Mouse (Mus musculus) embryonic facial prominence, embryonic 15.5 days (tissue): ENCODE data around the gene Scd1. TPM values are rescaled to one million over a fixed set of nuclear protein-coding genes. Genes with fewer than 3 reads are reported as not detected.

Experiments used
- ATAC-seq: fragments of 200-750 bp; cut with Nextera tagmentation; 2 replicates; pipeline ENCODE4 v1.8.0; 2017; ENCODE audit warnings: low read depth, moderate TSS enrichment; ENCODE audit not compliant: insufficient number of reproducible peaks, low FRiP score, low TSS enrichment
- H3K27ac ChIP-seq: fragments of 300-500 bp; sonication (generic); replicated peaks from 2 replicates; pipeline ENCODE4 v1.5.1; 2015; ENCODE audit warnings: mild to moderate bottlenecking, inconsistent platforms
- H3K27me3 ChIP-seq: fragments of 300-500 bp; sonication (generic); 2 replicates; pipeline ENCODE4 v1.6.1; 2015; ENCODE audit warnings: inconsistent platforms
- H3K36me3 ChIP-seq: fragments of 300-500 bp; sonication (generic); 2 replicates; pipeline ENCODE4 v1.6.1; 2015; ENCODE audit warnings: mild to moderate bottlenecking, inconsistent platforms
- H3K4me1 ChIP-seq: fragments of 300-500 bp; sonication (generic); 2 replicates; pipeline ENCODE4 v1.6.1; 2015; ENCODE audit warnings: inconsistent platforms
- H3K4me2 ChIP-seq: fragments of 300-500 bp; sonication (generic); replicated peaks from 2 replicates; pipeline ENCODE4 v1.6.1; 2015; ENCODE audit warnings: mild to moderate bottlenecking, inconsistent platforms
- H3K4me3 ChIP-seq: fragments of 300-500 bp; sonication (generic); replicated peaks from 2 replicates; pipeline ENCODE4 v1.5.1; 2015; ENCODE audit warnings: mild to moderate bottlenecking, inconsistent platforms
- H3K9ac ChIP-seq: fragments of 300-500 bp; sonication (generic); 2 replicates; pipeline ENCODE4 v1.6.1; 2015; ENCODE audit warnings: inconsistent platforms
- H3K9me3 ChIP-seq: fragments of 300-500 bp; sonication (generic); replicated peaks from 2 replicates; pipeline ENCODE4 v1.6.1; 2016; ENCODE audit warnings: inconsistent platforms
- WGBS: fragments of 180-500 bp; shearing (Covaris S2); methylation state at CpG from one replicate; pipeline ENCODE4 v1.1.7; 2015; 5-methylcytosine and 5-hydroxymethylcytosine counted together
- polyA plus RNA-seq: library from polyadenylated mRNA; unstranded; fragments of >200 nt; fragmentation: Nextera tagmentation; extraction: Ambion mirVana; gene quantifications from 2 replicates; pipeline ENCODE4 v1.2.1, GENCODE M21; 2015

Scd1 gene
- polyA plus RNA-seq, 1 experiment from 2014 or later: 6.2 TPM

DNA sequence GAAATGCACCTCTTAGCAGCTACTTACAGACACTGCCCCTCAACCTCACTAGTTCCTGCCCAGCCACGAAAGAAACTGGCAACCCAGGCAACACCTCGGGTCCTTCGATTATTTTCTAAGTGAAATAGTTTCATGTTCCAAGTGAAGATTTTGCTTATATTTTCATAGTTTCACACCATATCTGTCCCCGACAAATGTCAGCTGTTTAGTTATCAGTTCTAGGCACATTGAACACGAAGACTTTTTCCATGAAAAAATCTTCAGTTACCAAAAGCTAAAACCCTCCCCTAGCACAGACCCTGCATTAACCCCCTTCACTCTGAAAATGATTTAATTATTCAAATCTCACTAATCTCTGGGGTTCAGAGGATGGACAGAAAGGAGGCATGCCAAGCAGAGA is 10.9 kb downstream of the Scd1 start:
- Histone ChIP-seq H3K4me1 (no peaks in the 10 kb centered on the region), H3K9ac (no peak overlapping the region), H3K27me3 (no peaks in the 10 kb centered on the region), H3K9me3 (no peaks in the 10 kb centered on the region), H3K27ac (no peak overlapping the region), H3K4me2 (no peak overlapping the region), H3K4me3 (no peak overlapping the region), H3K36me3 (peaks cover 16% of the 10 kb centered on the region; the same call in 1 of the 2 replicates)
- ATAC-seq: no peak
- 85% methylated on average over 5 of the region's 5 CpGs for WGBS

GRCm38 (mm10) chr19:44394972-44395371 is 12.7 kb downstream of the Scd1 start:
- H3K4me2 ChIP-seq: no peak overlapping the region
- no peaks in the 10 kb centered on the region for H3K9me3 ChIP-seq
- no peaks in the 10 kb centered on the region for H3K27me3 ChIP-seq
- H3K27ac ChIP-seq: no peak overlapping the region
- H3K9ac ChIP-seq: no peak overlapping the region
- no peak overlapping the region for H3K4me3 ChIP-seq
- peaks cover 7% of the 10 kb centered on the region; the same call in 1 of the 2 replicates for H3K36me3 ChIP-seq
- H3K4me1 ChIP-seq: no peaks in the 10 kb centered on the region
- ATAC-seq: no peak
- 81% methylated on average over 7 of the region's 7 CpGs for WGBS

GRCm38 (mm10) chr19:44393962-44394422 is 13.7 kb downstream of the Scd1 start:
- Histone ChIP-seq H3K4me1 (peaks cover 9% of the 10 kb centered on the region; the same call in 1 of the 2 replicates), H3K27ac (no peak overlapping the region), H3K9ac (no peak overlapping the region), H3K9me3 (no peaks in the 10 kb centered on the region), H3K4me3 (no peak overlapping the region), H3K27me3 (no peaks in the 10 kb centered on the region), H3K4me2 (no peak overlapping the region), H3K36me3 (no peaks in the 10 kb centered on the region)
- WGBS: 63% methylated on average over 5 of the region's 5 CpGs
- ATAC-seq: no peak

GRCm38 (mm10) chr19:44392339-44393009 is 15.2 kb downstream of the Scd1 start:
- ATAC-seq: no peak
- 78% methylated on average over 5 of the region's 5 CpGs for WGBS

DNA sequence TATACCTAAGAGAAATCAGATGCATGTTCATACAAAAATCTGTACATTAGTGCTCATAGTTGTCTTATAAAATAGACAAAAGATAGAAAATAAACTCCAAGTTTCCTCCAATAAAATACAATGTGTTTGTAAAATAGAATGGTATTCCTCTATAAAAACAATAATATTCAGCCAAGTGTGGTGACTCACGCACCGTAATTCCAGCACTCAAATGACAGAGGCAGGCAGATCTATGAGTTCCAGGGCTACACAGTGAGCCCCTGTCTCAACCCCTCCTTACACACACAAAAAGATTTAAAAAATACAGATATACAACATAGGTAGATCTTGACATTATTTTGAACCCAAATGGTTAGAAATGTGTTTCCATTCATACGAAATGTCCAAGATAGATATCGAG is 15.8 kb downstream of the Scd1 start:
- Histone ChIP-seq H3K9ac (no peak overlapping the region), H3K4me2 (no peak overlapping the region), H3K27ac (no peak overlapping the region), H3K4me3 (no peak overlapping the region), H3K4me1 (peaks cover 22% of the 10 kb centered on the region), H3K9me3 (no peaks in the 10 kb centered on the region), H3K36me3 (no peaks in the 10 kb centered on the region), H3K27me3 (no peaks in the 10 kb centered on the region)
- WGBS: 94% methylated on average over 4 of the region's 4 CpGs
- no peak for ATAC-seq

More at GRCm38 (mm10) chr19:44392339-44393009, 15.2 kb downstream of the Scd1 start:
- H3K9me3 ChIP-seq: no peaks in the 10 kb centered on the region
- H3K27ac ChIP-seq: no peak overlapping the region
- peaks cover 20% of the 10 kb centered on the region for H3K4me1 ChIP-seq
- H3K9ac ChIP-seq: no peak overlapping the region
- no peaks in the 10 kb centered on the region for H3K27me3 ChIP-seq
- no peak overlapping the region for H3K4me3 ChIP-seq
- no peak overlapping the region for H3K4me2 ChIP-seq
- H3K36me3 ChIP-seq: no peaks in the 10 kb centered on the region

GRCm38 (mm10) chr19:44389507-44389906 is 18.2 kb downstream of the Scd1 start:
- 18% methylated on average over 1 of the region's 1 CpGs for WGBS
- H3K9me3 ChIP-seq: no peaks in the 10 kb centered on the region
- no peak for ATAC-seq
- no peak overlapping the region for H3K9ac ChIP-seq
- no peak overlapping the region for H3K4me3 ChIP-seq
- H3K4me2 ChIP-seq: no peak overlapping the region
- peaks cover 22% of the 10 kb centered on the region for H3K4me1 ChIP-seq
- peak overlapping the region; percentile 91 for H3K27ac ChIP-seq
- no peaks in the 10 kb centered on the region for H3K36me3 ChIP-seq
- H3K27me3 ChIP-seq: no peaks in the 10 kb centered on the region

DNA sequence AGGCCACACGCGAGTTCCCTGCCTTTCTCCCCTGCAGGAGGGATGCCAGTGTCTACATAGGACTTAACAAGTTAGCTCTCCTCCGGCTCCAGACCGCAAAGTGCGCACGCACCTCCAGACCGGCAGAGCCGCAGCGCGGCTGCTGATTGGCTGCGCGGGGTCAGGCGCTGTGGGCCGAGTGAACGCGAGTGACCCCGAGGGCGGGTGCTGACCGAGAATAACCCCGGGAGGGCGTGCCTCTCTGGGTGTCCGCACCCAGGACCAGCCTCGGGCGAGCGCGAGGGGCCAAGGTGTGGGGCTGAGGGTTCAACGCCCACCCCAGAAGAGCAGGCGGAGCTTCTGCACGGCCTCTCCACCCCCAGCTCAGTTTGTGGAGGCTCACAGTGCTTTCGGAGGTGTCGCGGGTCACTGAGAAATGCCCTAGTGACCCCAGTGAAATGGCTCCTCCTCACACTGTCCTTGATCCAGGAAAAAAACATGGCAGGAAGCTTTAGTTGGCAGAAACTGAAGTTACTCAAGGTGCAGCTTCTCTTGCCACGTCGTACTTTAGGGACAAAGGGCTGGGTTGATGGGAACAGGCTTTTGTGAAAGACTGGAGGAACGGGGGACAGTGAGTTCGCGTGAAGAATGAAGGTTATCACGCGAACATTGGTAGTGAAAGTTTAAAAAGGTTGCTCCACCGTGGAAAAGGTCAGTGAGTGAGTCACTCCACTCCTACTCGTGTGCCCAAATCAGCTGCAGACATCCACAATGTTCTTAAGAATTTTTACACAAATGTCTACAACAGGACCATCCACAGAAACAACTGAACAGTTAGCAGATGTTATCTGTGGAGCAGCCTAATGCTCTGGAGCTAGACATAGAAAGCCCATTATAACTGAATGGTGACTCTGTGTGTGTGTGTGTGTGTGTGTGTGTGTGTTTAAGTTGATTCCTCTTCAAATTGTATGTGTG is 18.9 kb downstream of the Scd1 start:
- Histone ChIP-seq H3K9me3 (no peaks in the 10 kb centered on the region), H3K36me3 (no peaks in the 10 kb centered on the region), H3K27ac (peak overlapping the region; percentile 91), H3K9ac (peak overlapping the region; percentile 54), H3K4me1 (peaks cover 22% of the 10 kb centered on the region), H3K4me3 (peak overlapping the region; percentile 63), H3K27me3 (no peaks in the 10 kb centered on the region), H3K4me2 (peak overlapping the region; percentile 78)
- peak; percentile 94 for ATAC-seq
- 2% methylated on average over 41 of the region's 41 CpGs for WGBS

DNA sequence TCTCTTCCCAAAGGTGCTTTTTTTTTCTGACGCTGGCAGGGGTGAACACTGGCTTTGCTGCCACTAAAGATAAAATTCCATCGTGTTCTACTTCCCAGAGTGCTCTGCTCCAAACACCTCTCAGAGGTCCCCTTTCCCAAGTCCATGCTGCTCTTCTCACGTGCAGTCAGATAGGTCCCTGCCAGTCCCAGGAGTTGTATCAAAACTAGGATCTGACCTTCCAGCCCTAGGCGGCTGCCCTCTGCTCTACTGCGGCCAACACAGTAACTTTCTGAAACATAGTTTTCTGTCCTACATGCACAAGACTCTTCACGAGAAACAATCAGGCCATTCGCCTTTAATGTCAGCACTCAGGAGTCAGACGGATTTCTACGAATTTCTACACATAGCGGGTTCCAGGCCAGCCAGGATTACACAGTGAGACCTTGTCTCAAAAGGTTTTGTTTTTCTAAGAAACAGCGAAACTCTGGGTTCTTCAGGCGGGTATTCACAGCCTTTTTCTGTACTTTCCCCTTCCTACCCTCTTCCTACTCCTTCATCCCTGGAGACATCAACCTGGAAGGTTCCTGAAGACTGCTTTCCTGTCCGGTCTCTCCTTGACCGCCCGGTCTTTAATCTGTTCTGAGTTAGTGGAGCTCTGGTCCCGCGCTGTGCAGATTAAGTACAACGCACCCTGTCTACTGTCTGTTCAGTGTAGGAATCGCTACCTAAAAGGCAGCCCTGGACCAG is 19.8 kb downstream of the Scd1 start:
- H3K36me3 ChIP-seq: no peaks in the 10 kb centered on the region
- H3K27ac ChIP-seq: peak overlapping the region; percentile 91
- peak overlapping the region; percentile 63 for H3K4me3 ChIP-seq
- H3K4me1 ChIP-seq: peaks cover 22% of the 10 kb centered on the region
- no peak; the same call in 1 of the 2 replicates for ATAC-seq
- 18% methylated on average over 19 of the region's 19 CpGs for WGBS
- H3K9ac ChIP-seq: peak overlapping the region; percentile 54
- H3K27me3 ChIP-seq: no peaks in the 10 kb centered on the region
- H3K9me3 ChIP-seq: no peaks in the 10 kb centered on the region
- H3K4me2 ChIP-seq: peak overlapping the region; percentile 78

DNA sequence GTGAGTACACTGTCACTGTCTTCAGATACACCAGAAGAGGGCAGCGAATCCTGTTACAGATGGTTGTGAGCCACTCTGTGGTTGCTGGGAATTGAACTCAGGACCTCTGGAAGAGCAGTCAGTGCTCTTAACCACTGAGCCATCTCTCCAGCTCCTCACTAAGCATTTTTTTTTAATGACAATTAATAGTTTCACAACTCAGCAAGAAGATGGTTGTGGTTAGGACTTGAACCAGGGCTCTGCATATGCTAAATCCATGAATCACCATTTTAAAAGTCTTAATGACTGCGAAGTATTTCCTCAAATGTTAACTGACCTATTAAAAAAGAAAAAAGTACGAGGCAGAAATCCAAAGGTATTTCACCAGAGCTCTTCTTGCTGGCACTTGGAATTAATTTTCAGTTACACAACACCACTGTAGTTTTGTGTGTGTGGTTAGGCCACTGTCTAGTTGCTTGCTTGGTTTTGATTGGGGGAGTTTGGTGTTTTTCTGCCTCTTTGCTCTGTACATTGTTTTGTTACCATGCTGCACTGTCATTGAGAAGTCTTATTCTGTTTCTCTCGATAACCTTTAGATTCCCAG is 20.5 kb downstream of the Scd1 start:
- peaks cover 22% of the 10 kb centered on the region for H3K4me1 ChIP-seq
- ATAC-seq: no peak
- no peaks in the 10 kb centered on the region for H3K9me3 ChIP-seq
- no peak overlapping the region for H3K4me2 ChIP-seq
- H3K27ac ChIP-seq: peak overlapping the region; percentile 91; the same call in 1 of the 2 replicates
- no peak overlapping the region for H3K4me3 ChIP-seq
- no peak overlapping the region for H3K9ac ChIP-seq
- no peaks in the 10 kb centered on the region for H3K27me3 ChIP-seq
- H3K36me3 ChIP-seq: no peaks in the 10 kb centered on the region
- WGBS: 81% methylated on average over 4 of the region's 4 CpGs

DNA sequence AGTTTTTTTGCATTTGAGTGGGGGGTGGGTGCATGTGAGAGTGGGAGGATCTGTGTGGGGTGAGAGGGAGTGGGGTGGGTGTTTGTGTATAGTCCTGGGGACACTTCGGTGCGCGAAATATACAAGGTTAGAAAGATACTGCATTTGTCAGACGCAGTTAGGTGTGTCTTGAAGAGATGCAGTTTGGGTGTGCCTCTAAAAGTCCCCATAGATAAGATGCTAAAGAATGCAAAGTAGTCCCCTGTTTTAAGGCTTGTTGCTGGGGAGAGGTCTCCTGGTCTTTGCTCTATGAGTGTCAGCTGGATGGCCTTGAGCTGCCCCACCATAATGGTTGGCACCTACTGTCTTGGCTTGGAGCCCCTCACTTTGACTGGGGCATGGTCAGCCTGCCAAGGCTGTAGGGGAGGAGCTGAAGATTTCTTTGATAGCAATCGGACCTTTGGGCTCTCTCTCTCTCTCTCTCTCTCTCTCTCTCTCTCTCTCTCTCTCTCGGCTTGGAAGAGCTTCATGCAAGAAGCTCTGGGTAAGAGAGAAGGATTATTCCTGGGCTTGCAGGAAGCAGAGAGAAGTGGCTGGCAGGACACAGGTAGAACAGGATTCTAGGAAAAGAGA is 21.7 kb downstream of the Scd1 start:
- no peaks in the 10 kb centered on the region for H3K9me3 ChIP-seq
- 85% methylated on average over 6 of the region's 6 CpGs for WGBS
- H3K27ac ChIP-seq: no peak overlapping the region
- H3K4me1 ChIP-seq: peaks cover 22% of the 10 kb centered on the region
- H3K4me2 ChIP-seq: no peak overlapping the region
- H3K27me3 ChIP-seq: no peaks in the 10 kb centered on the region
- no peak for ATAC-seq
- H3K4me3 ChIP-seq: no peak overlapping the region
- no peak overlapping the region for H3K9ac ChIP-seq
- H3K36me3 ChIP-seq: no peaks in the 10 kb centered on the region
